Mouse (Mus musculus) megakaryocyte progenitor cell, adult 5-6 weeks (primary cell): ENCODE results near the gene Tfr2. TPM values are rescaled to one million over a fixed set of nuclear protein-coding genes. Genes with fewer than 3 reads are reported as not detected.

Experiments
- ATAC-seq: replicated peaks from 2 replicates; pipeline ENCODE4 v1.8.0; 2016; ENCODE audit warnings: mild to moderate bottlenecking, moderate TSS enrichment, inconsistent platforms; ENCODE audit not compliant: poor library complexity
- total RNA-seq, 2 experiments: library from RNA; stranded (forward) in 1 of 2; stranded (reverse) in 1 of 2; fragments of 157-497, 149-512 nt in 1 of 2; fragments of 200-1000 nt in 1 of 2; gene quantifications; 2 replicates each; pipeline versions ENCODE4 v1.2.3 to v1.2.4; 2015 to 2017

The Tfr2 gene
- total RNA-seq (2015) (14.1 and 20.7 TPM in 2 replicates), total RNA-seq (2017) (13.2 and 23.4 TPM in 2 replicates)

- peak; percentile 78 for ATAC-seq
Measured at GRCm38 (mm10) chr5:137569665-137570064, at the start of gene Tfr2. Gene Tfr2 (plus strand): TSS chr5:137569840.

GRCm38 (mm10) chr5:137521861-137522260 is 47.8 kb upstream of the Tfr2 start:
- no peak for ATAC-seq

GRCm38 (mm10) chr5:137522711-137523110 is 46.9 kb upstream of the Tfr2 start:
- no peak for ATAC-seq

- no peak for ATAC-seq
Measured at GRCm38 (mm10) chr5:137523396-137524250, 46.0 kb upstream of the Tfr2 start.

- no peak for ATAC-seq
Measured at GRCm38 (mm10) chr5:137524251-137524515, 45.5 kb upstream of the Tfr2 start.

- no peak for ATAC-seq
Measured at GRCm38 (mm10) chr5:137524671-137525070, 45.0 kb upstream of the Tfr2 start.

GRCm38 (mm10) chr5:137525511-137525910 is 44.1 kb upstream of the Tfr2 start:
- no peak for ATAC-seq

GRCm38 (mm10) chr5:137526192-137526936 is 43.3 kb upstream of the Tfr2 start:
- peak; percentile 56 for ATAC-seq

- no peak for ATAC-seq
Measured at GRCm38 (mm10) chr5:137527413-137527812, 42.2 kb upstream of the Tfr2 start.

- ATAC-seq: no peak
Measured at GRCm38 (mm10) chr5:137528247-137528968, 41.2 kb upstream of the Tfr2 start.

- ATAC-seq: no peak
Measured at GRCm38 (mm10) chr5:137529221-137529995, 40.2 kb upstream of the Tfr2 start.

GRCm38 (mm10) chr5:137530075-137530474 is 39.6 kb upstream of the Tfr2 start:
- no peak for ATAC-seq

- peak; percentile 18 for ATAC-seq
Measured at GRCm38 (mm10) chr5:137530588-137531413, 38.8 kb upstream of the Tfr2 start.

- no peak for ATAC-seq
Measured at GRCm38 (mm10) chr5:137531414-137532130, 38.1 kb upstream of the Tfr2 start.

- no peak for ATAC-seq
Measured at GRCm38 (mm10) chr5:137532131-137532807, 37.4 kb upstream of the Tfr2 start.

GRCm38 (mm10) chr5:137532808-137533116 is 36.9 kb upstream of the Tfr2 start:
- peak; percentile 6; the same call in 1 of the 2 replicates for ATAC-seq

- ATAC-seq: peak; percentile 81
Measured at GRCm38 (mm10) chr5:137533117-137533827, 36.4 kb upstream of the Tfr2 start, which contains the start of the genes Epo and Gnb2. Gene Epo (minus strand): TSS chr5:137533242. Gene Gnb2 (minus strand): TSS chr5:137533510.

GRCm38 (mm10) chr5:137534762-137535161 is 34.9 kb upstream of the Tfr2 start:
- no peak for ATAC-seq
